Mouse (Mus musculus) hindbrain, embryonic 11.5 days (tissue): ENCODE measurements around the gene Zfp800. TPM values are rescaled to one million over a fixed set of nuclear protein-coding genes. Genes with fewer than 3 reads are reported as not detected.

ENCODE experiments used
- ATAC-seq: fragments of 200-750 bp; cut with Nextera tagmentation; 2 replicates; pipeline ENCODE4 v1.8.0; 2017; ENCODE audit warnings: mild to moderate bottlenecking, moderate TSS enrichment, moderate library complexity; ENCODE audit not compliant: low FRiP score
- DNase-seq: peaks from one replicate; pipeline ENCODE4 v3.0.0-alpha.2; 2015; ENCODE audit warnings: low spot score
- H3K27ac ChIP-seq: fragments of 300-500 bp; sonication (generic); 2 replicates; pipeline ENCODE4 v1.5.1; 2014; ENCODE audit warnings: mild to moderate bottlenecking, low read depth, low read length
- H3K27me3 ChIP-seq: fragments of 300-500 bp; sonication (generic); 2 replicates; pipeline ENCODE4 v1.6.1; 2014; ENCODE audit warnings: mild to moderate bottlenecking, low read length, moderate library complexity, mixed read lengths; ENCODE audit not compliant: control insufficient read depth, insufficient read depth
- H3K36me3 ChIP-seq: fragments of 300-500 bp; sonication (generic); 2 replicates; pipeline ENCODE4 v1.6.1; 2014; ENCODE audit warnings: mild to moderate bottlenecking, low read length, moderate library complexity, mixed read lengths; ENCODE audit not compliant: control insufficient read depth, insufficient read depth
- H3K4me1 ChIP-seq: fragments of 300-500 bp; sonication (generic); replicated peaks from 2 replicates; pipeline ENCODE4 v1.6.1; 2014; ENCODE audit warnings: low read length, mixed read lengths; ENCODE audit not compliant: control insufficient read depth, insufficient read depth
- H3K4me2 ChIP-seq: fragments of 300-500 bp; sonication (generic); replicated peaks from 2 replicates; pipeline ENCODE4 v1.6.1; 2014; ENCODE audit warnings: mild to moderate bottlenecking, low read depth, low read length
- H3K4me3 ChIP-seq: fragments of 300-500 bp; sonication (generic); 2 replicates; pipeline ENCODE4 v1.5.1; 2014; ENCODE audit warnings: low read depth, low read length
- H3K9ac ChIP-seq: fragments of 300-500 bp; sonication (generic); 2 replicates; pipeline ENCODE4 v1.6.1; 2014; ENCODE audit warnings: low read depth, low read length
- H3K9me3 ChIP-seq: fragments of 300-500 bp; sonication (generic); 2 replicates; pipeline ENCODE4 v1.6.1; 2016; ENCODE audit warnings: low read length; ENCODE audit not compliant: control insufficient read depth
- WGBS: fragments of 180-500 bp; shearing (Covaris S2); extraction: QIAGEN DNeasy Blood & Tissue Kit; methylation state at CpG from one replicate; pipeline ENCODE4 v1.1.7; 2014; 5-methylcytosine and 5-hydroxymethylcytosine counted together
- polyA plus RNA-seq: library from polyadenylated mRNA; unstranded; fragments of >200 nt; fragmentation: Nextera tagmentation; extraction: Ambion mirVana; gene quantifications from 2 replicates; pipeline ENCODE4 v1.2.1, GENCODE M21; 2014

Gene Zfp800
- polyA plus RNA-seq, 1 experiment from 2014 or later: 32.2 TPM

DNA sequence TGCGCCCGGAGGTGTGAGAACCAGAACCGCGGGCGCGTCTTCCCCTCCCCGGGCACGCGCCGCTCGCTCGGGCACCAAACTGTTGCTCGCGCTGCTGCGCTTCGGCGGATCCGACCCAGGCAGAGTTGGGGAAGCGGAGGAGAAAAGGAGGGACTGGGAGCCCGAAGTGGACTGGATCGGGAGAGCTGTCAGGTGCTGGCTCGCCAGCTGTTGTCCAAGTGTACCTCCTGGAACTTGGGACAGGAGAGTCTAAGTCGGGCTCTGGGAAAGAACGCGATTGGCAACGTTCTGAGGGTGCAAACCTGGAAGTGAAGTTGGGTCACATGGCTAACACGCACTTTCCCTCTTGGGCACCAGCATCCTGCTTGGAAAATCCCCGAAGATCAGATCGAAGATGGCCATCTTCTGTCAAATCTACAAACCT lies 135.6 kb downstream of the Zfp800 start:
- no peaks in the 10 kb centered on the region for H3K4me1 ChIP-seq
- peak overlapping the region; percentile 90 for H3K4me3 ChIP-seq
- H3K27me3 ChIP-seq: no peaks in the 10 kb centered on the region
- no peaks in the 10 kb centered on the region for H3K36me3 ChIP-seq
- ATAC-seq (no peak; the same call in 1 of the 2 replicates), DNase-seq (no peak)
- peak overlapping the region; percentile 92 for H3K4me2 ChIP-seq
- WGBS: 2% methylated on average over 17 of the region's 29 CpGs
- peak overlapping the region; percentile 73 for H3K9ac ChIP-seq
- H3K9me3 ChIP-seq: no peaks in the 10 kb centered on the region
- H3K27ac ChIP-seq: peak overlapping the region; percentile 81

DNA sequence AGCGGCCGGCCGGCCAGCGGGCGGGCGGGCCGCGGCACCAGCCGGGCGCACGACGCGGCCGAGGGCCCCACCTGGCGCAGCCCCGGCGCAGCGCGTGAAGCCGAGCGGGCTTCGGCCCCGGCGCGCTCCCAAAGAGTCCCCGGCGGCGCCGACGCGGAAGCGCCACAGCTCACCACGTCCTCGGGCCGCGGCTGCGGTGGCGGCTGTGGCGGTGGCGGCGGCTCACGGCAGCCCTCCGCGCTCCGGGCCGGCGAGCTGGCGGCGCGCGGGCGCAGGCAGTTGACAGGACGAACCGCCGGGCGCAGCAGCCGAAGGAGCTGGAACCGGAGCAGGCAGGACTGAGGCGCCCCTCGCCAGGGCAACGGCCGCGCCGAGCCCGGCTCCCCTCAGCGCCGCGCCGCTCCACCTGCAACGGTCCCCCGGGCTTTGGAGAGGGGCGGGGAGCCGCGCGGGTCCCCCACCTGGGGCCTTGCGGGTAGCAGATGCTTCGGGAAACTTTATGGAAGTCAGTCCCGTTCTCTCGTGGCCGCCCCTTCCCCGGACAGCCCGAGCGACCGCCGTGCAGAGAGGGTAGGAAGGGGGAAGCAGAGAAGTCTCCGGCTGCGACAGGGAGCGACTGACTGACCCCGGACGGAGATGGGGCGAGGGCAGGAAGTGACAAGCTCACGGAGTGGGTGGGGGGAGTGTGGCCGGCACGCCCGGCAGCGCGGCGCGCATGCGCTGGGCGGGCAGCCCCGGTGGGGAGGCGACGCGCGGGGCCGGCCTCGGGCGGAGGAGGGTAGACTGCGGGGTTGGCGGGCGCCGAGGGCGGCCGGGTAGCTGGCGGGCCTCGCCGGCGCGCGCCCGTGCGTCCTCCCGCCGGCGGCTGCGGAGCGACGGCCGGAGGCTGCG lies 136.3 kb downstream of the Zfp800 start:
- Histone ChIP-seq H3K9ac (peak overlapping the region; percentile 73), H3K36me3 (no peaks in the 10 kb centered on the region), H3K4me2 (peak overlapping the region; percentile 92), H3K9me3 (no peaks in the 10 kb centered on the region), H3K4me1 (no peaks in the 10 kb centered on the region), H3K4me3 (peak overlapping the region; percentile 90), H3K27ac (peak overlapping the region; percentile 81), H3K27me3 (no peaks in the 10 kb centered on the region)
- DNase-seq (peak; percentile 87), ATAC-seq (peak; percentile 96)
- WGBS: 0% methylated on average over 48 of the region's 131 CpGs

DNA sequence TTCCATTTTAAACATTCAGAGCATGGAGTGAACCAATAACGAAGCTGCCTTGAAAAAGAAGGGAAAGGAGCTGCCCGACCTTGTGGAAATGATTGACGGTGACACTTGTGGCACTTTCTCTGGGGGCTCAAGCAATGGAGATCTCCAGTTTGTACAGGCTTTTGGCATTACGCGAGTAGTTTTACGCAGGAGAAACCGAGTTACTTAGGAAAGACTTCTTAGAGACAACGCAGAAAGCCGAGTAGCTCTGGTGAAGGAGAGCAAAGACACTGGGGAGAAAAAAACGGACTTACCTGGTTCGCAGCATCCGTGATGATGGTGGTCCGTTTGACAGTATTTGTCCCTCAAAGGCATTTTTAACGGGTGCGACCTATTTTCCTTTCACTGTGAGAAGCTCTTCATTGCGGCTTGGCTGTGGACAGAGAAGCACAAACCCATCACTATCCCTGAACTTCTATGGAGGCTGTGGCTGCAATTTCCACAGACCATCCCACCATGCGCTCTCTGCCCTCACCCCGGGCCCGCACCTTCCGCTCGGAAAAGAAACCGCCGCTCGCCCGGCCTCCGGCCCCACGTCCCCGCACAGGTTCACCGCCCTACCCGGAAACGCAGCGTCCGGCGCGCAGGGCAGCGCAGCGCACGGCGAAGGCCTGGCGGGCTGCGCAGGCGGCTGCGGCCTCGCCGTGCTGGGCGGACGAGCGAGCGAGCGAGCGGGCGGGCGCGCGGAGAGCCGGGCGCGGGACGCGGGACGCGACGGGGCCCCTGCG lies 137.2 kb downstream of the Zfp800 start:
- H3K4me1 ChIP-seq: no peaks in the 10 kb centered on the region
- no peaks in the 10 kb centered on the region for H3K36me3 ChIP-seq
- no peaks in the 10 kb centered on the region for H3K9me3 ChIP-seq
- no peaks in the 10 kb centered on the region for H3K27me3 ChIP-seq
- ATAC-seq (peak; percentile 60), DNase-seq (peak; percentile 60)
- peak overlapping the region; percentile 81; the same call in 1 of the 2 replicates for H3K27ac ChIP-seq
- peak overlapping the region; percentile 73 for H3K9ac ChIP-seq
- H3K4me2 ChIP-seq: peak overlapping the region; percentile 92
- H3K4me3 ChIP-seq: peak overlapping the region; percentile 90
- WGBS: 1% methylated on average over 61 of the region's 64 CpGs

DNA sequence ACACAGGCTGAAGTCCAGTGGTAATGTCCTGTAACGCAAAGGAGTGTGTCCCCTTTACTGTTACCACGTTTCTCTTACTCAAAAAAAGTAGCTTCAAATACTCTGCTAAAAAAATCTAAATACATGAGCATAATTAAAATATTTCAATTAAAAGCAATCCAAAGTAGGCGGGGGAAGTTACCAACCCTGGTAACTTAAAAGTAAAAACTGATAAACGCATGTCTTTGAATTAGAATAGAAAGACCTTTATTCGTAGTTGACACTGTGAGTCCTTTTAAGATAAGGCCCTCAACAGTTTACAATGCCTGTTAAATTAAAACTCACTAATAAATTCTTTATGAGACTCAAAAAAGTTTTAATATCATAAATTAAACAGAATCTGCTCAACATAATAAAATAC lies 138.1 kb downstream of the Zfp800 start:
- no peaks in the 10 kb centered on the region for H3K36me3 ChIP-seq
- H3K4me1 ChIP-seq: no peaks in the 10 kb centered on the region
- H3K27me3 ChIP-seq: no peaks in the 10 kb centered on the region
- WGBS: 88% methylated on average over 5 of the region's 5 CpGs
- no peak overlapping the region for H3K4me2 ChIP-seq
- no peaks in the 10 kb centered on the region for H3K9me3 ChIP-seq
- no peak for DNase-seq
- no peak overlapping the region for H3K9ac ChIP-seq
- H3K4me3 ChIP-seq: no peak overlapping the region
- H3K27ac ChIP-seq: no peak overlapping the region
- ATAC-seq: no peak

DNA sequence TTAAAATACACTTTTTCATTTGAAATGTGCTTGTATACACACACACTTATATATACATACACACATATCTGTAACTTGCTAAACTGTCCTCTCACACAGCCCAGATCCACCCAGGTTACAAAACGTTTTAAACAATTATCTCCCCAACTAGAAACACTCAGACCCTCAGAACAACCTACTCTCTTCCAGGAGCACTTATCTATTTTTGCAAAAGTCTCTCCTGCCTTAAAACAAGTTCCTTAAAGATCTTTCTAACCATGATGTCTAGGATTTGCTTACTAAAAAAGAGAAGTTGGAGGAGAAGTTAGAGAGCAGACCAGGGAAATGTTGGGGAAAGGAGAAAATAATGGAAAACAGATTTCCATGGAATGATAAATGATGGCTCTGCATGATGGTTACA lies 139.4 kb downstream of the Zfp800 start:
- Histone ChIP-seq H3K36me3 (no peaks in the 10 kb centered on the region), H3K9me3 (no peaks in the 10 kb centered on the region), H3K4me2 (no peak overlapping the region), H3K4me1 (no peaks in the 10 kb centered on the region), H3K9ac (no peak overlapping the region), H3K27ac (no peak overlapping the region), H3K4me3 (no peak overlapping the region), H3K27me3 (no peaks in the 10 kb centered on the region)
- DNase-seq (no peak), ATAC-seq (no peak)
- 53% methylated on average over 1 of the region's 1 CpGs for WGBS

DNA sequence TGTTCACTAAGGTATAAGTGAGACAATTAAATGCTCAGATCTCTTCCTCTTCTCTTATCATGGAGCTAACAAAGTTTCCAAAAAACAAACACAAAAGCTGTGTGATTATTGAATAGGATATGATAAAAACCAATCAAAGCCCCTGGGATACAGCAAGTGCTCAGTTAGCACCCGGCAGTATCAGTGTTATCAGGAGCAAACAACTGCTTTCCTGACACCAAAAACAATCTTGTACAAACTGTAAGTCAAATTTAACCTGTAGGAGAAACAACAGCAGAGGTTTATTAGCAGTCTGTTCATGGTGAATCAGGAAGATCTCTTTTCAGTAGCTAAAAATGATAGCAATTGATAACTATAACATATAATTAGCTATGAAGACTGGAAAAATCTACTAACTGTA lies 140.0 kb downstream of the Zfp800 start:
- no peak overlapping the region for H3K4me3 ChIP-seq
- H3K4me1 ChIP-seq: no peaks in the 10 kb centered on the region
- no peak for ATAC-seq
- no peaks in the 10 kb centered on the region for H3K36me3 ChIP-seq
- H3K9ac ChIP-seq: no peak overlapping the region
- no peak overlapping the region for H3K4me2 ChIP-seq
- H3K9me3 ChIP-seq: no peaks in the 10 kb centered on the region
- H3K27me3 ChIP-seq: no peaks in the 10 kb centered on the region
- WGBS: 94% methylated on average over 1 of the region's 1 CpGs
- DNase-seq: no peak
- no peak overlapping the region for H3K27ac ChIP-seq

DNA sequence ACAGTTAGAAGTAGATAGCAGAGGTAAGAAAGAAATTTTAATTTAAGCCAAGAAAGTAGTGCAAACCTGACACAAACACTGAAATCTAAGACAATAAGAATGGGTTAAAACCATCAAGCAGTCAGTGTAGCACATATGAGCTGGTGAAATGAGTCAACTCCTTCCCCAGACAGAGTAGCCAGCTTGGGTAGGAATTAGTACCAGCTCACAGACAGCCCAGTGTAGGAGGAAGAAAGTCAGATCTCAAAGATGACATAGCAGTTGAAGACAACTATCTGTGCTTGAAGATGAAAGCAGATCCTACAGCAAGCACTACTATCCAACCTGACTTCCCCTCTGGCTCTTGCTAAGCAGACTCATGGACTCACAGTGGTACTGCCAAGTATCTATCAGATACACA lies 145.0 kb downstream of the Zfp800 start:
- no peak for ATAC-seq
- H3K27ac ChIP-seq: no peak overlapping the region
- H3K36me3 ChIP-seq: no peaks in the 10 kb centered on the region

DNA sequence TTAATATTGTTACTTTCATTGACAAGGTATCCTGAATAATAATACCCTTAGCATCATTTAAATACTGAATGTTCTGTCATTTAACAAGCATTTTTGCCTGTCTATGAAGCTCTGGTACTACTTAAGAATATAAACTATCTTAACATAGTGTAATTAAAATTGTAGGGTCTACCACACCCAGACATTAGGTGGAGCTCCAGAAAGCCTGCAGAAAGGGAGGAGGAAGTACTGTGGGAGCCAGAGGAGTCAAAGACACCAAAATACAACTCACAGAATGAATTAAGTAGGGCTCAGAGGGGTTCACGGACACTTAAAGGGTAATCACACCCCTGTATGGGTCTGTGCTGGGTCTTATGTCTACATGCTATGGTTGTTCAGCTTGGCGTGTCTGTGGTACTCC lies 149.6 kb downstream of the Zfp800 start:
- Histone ChIP-seq H3K9ac (no peak overlapping the region), H3K27me3 (no peaks in the 10 kb centered on the region), H3K36me3 (no peaks in the 10 kb centered on the region), H3K9me3 (no peaks in the 10 kb centered on the region), H3K4me1 (no peaks in the 10 kb centered on the region), H3K27ac (no peak overlapping the region), H3K4me3 (no peak overlapping the region), H3K4me2 (no peak overlapping the region)
- 81% methylated on average over 2 of the region's 2 CpGs for WGBS
- no peak for ATAC-seq
- no peak for DNase-seq

More for the DNA sequence above, 145.0 kb downstream of the Zfp800 start:
- H3K27me3 ChIP-seq: no peaks in the 10 kb centered on the region
- no peak overlapping the region for H3K4me2 ChIP-seq
- no peaks in the 10 kb centered on the region for H3K9me3 ChIP-seq
- H3K9ac ChIP-seq: no peak overlapping the region
- H3K4me1 ChIP-seq: no peaks in the 10 kb centered on the region
- DNase-seq: no peak
- H3K4me3 ChIP-seq: no peak overlapping the region
